Mouse (Mus musculus) CH12F3 (cell line): Measurements from ENCODE around the gene Gm42906.

ENCODE experiments used
- in situ Hi-C: fragments of 300-500 bp; cut with MboI; formaldehyde crosslinking; loops from 2 replicates; pipeline ENCODE4 v1.14.3; 2020; ENCODE audit warnings: low sequenced_read_pairs

The Gm42906 gene

DNA sequence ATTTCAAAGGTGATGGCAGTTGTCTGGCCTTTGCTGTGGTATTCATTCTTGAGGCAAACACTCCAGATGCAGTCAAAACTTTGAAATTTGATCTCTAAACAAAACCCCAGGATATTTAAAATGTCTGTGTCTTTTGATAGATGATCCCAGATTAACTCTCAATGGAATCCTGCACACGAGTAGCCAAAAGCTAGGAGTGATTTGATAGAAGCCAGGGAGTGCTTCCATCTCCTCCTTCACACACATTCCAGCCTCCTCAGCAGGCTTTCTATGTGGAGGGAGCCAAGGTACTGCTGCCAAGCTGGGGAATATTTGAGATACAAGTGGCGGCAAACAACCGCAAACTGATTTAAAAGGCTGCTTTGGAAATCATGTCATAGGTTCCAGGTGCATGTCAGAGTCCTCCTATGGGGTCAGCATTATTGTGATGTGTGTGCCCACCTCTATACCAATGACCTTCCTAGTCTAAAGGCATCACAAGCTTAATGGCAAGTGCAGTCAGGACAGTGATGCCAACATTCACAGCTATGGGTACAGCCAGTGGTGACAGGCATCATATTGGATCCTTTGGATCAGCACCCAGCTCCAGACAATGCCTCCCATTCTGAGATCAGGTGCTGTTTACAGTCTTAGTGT lies 234.0 kb downstream of the Gm42906 start:
- in situ Hi-C loops: no loop called here

DNA sequence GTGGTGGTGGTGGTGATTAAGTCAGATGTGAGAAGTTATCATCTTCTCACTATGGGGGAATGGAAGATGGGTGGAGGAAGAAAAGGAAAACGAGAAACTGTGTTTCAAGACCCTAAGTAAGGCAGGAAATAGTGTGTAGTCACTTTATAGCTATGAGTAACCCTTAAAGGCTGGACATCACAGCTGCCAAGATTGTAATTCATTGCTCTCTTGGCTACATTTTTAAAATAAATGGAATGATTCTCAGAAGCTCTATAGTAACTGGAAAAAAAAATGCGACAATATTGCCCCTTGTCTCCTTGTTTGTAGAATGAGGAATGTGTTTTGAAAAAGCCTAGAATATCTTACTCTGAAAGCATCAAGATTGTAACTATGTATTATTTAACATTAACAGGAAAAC lies 235.7 kb downstream of the Gm42906 start:
- in situ Hi-C loops: no loop called here

DNA sequence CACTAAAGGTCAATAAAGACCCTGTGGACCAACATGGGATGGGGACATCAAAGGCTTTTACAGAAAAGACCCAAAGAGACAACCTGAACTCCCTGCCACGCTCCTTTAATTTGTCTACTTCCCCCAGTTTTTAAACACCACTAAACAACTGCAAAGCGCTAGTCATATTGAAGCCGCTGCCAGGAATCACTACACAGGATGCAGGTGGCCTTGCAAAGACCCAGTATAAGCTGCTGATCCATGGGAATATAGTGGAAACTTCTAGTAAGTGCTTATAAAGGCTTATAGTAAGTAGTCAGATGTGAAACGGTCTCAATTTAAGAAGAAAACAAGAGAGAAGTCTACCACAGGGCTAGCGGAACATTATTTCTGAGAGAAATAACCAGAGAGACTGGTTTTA lies 237.2 kb downstream of the Gm42906 start:
- in situ Hi-C loops: no loop called here

DNA sequence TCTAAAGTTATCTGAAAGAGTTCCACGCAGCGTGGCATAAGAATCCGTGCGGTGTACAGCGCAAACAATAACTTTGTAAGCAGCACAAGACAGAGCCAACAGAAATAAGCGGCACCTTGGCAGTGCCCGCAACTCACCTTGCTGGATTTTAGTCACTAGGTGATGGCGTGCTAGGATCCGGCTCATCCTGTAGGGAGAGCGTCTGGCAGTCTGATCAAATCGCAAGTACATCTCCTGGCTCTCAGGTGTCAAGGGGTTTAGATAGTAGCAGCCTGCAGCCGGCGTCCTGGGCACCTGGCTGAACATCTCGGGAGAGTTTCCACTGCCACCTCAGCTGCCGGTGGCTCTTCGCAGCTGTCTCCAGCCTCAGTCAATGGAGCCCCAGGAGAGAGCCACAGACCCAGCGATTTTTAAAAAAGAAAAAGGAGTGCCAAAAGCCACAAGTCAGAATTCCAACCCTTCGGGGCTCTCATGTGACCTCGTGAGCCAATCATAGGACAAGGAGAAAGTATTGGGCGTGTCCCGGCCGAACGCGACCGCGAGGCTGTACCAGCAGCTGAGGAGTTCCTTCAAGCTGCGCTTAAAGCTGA lies 238.1 kb downstream of the Gm42906 start:
- in situ Hi-C loops: no loop called here

DNA sequence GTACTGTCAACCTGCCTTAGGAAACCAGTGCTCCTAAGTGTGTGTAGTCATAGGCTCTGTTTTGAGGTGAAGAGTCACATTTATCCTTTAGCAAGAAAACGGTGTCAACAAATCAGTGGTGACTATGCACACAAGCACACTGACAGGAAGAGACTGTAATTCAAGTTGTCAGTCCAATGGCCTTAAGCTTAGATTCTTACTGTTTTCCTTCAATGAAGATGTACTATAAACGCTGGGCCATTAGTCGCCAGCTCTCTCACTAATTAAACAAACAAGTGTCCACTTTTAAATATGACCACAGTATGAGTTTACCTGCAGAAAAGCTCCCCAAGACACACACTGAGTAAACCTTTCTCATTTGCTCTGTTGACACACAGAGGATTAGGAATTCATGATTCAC lies 238.6 kb downstream of the Gm42906 start:
- in situ Hi-C loops: no loop called here

DNA sequence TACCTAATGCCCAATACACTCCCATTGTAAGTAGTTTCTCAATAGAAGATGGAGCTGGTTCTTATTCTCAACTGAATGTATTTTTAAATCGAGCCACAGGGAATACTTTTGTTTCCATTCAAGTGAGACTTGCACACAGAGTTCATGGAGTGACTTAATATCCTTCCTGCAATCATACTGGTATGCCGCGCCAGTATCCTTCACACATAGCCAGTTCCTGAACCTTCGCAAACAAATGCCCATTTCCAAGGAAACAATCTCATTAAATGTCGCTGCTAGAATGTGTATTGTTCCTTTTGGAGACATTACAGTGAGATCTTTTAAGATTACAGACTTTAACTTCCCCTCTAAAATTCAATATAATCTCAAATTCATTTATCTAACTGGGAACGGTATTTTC lies 239.3 kb downstream of the Gm42906 start:
- in situ Hi-C loops: no loop called here

DNA sequence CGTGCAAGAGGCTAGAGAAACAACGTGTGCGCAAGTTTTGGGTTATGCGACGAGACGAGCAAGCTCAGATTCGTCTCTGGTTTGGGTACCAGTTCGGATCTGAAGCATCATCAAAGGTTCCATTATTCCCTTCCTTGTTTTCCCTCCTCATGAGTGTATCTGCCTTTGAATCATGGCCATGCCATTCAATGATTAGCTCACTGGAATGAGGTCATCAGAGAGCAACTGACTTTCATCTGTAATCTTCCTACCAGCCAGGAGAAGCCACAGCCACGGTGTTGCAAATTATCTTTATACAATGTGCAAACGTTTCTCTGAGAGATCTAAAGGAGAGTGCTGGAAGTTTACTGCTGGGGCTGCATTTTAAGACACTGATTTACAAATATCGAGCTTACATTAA lies 240.6 kb downstream of the Gm42906 start:
- in situ Hi-C loops: no loop called here

DNA sequence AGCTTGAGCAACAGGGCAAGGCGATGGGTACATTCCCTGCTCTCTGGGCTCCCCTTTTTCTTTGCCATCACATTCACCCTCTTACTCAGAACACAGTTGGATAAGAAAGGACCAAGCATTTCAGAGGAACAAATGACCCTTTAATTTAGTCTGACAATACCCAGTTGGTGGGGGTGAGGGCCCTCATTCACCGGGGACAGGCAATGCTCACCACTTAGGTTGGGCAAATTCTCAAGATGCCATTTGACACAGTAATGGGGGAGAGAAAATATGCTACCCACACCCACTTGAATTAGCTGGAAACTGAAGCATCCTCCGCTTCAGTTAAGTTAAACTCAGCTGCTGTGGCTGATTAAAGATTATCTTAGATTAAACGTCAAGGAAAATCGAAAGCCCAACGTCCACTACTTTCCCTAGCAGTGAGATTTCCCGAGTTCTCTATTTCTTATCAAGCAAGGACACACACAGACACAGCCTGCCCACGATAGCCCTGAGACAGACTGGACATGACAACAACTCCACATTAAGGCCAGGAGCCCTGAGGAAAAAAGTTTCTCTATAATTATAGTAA lies 242.6 kb downstream of the Gm42906 start:
- in situ Hi-C loops: no loop called here

DNA sequence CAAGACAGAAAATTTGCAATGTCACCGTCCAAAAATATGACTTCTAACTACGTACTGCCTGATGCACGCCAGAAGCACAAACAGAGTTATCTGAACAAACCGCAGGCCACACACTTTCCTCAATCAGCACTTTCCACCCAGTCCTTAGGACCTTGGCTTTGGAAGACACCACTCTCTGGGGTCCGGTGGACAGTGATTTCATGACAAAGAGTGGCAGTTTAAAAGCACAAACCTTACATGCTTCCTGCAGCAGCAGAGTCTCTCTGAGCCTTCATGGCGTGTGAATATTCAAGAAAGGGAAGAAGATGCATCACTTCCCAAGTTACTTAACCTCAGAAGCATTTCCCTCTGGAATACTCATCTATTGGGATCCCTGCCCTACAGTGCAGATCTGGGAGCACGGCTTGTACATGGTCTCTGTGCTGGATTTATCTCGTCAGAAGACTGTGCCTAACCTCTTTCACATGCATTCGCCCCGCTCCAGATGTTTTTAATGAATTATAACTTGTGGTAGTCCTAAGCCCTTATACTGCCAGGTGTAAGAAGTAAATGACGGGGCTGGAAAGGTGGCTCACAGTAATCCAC lies 244.2 kb downstream of the Gm42906 start:
- in situ Hi-C loops: no loop called here

DNA sequence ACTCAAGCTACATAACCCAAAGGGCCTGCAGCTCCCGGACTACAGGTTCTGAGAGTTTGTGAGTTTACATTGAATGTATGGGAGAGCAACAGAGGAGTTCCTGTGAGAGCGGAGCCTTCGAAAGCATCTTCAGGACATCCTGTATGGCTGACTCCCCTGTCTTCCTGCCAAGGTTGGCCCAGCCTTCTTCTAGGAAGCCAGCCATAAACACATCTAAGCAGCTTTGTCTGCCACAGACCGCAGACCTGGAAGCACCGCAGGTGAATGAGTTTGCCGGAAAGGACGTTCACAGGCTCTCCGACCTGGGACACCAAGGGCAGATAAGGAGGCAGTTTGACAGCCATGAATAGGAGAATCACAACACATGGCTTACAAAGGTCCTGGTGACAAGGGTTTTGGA lies 246.7 kb downstream of the Gm42906 start:
- in situ Hi-C loops: no loop called here

DNA sequence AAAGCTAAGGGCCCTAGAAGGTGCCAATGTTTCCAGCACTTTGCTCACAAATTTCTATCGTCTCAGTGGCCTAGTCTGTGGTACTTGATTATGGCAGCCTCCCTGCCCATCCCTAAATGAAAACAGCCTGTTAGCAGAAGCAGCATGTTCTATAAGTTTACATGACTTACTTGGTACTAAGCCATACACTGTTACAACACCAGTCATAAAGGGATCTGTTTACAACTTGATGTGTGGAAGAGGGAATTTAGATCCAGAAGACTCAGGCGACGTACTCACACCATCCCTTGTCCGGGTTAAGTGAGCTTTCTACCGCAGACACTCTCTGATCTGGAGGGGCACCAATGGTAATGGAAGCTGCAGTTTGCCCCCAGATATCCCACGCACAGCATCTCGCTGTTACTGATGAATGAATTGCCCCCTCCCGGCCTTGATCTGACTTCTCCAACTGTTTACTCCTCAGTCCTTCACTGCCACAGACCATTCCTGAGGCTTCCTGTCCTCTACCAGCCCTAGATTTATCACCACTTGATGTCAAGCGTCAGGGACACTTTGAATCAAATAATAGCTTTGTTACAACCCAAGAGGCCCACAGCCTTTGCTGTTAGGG lies 247.7 kb downstream of the Gm42906 start:
- in situ Hi-C loops: no loop called here

DNA sequence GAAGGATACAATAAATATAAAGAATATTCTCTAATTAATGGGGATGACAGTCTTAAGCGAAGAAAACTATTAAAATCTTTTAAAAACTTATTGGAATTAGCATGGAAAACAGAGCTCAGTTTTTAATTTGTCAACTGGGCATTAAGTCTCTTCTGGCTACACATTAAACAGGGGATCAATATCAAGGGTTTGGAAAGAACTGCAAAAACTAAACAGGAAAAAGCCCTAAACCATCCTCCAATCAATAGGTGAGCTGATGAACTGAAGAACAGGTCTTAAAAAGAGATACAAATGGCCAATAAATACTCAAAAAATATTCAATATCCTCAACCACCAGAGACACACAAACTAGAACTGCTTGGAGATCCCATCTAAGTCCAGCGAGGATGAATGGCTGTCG lies 250.8 kb downstream of the Gm42906 start:
- in situ Hi-C loops: no loop called here

DNA sequence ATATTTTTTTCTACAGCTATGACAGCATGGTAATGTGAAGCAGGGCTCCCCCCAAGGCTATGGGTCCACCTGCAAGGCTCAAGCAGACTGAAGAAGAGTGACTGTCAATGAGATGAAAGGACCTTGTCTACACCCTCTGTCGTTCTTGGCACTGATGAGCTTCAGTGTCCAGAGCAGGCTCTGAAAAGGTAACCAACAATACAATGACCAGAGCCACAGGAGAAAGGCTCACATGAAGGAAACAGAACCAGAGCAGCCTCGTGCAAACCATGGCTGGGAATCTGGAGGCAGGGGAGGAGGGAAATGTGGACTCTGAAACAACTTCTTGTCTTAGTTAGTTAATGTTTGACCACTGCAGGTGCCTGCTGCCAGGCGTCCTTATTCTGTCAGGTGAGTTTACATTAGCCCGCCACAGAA lies 252.1 kb downstream of the Gm42906 start:
- in situ Hi-C loops: no loop called here

DNA sequence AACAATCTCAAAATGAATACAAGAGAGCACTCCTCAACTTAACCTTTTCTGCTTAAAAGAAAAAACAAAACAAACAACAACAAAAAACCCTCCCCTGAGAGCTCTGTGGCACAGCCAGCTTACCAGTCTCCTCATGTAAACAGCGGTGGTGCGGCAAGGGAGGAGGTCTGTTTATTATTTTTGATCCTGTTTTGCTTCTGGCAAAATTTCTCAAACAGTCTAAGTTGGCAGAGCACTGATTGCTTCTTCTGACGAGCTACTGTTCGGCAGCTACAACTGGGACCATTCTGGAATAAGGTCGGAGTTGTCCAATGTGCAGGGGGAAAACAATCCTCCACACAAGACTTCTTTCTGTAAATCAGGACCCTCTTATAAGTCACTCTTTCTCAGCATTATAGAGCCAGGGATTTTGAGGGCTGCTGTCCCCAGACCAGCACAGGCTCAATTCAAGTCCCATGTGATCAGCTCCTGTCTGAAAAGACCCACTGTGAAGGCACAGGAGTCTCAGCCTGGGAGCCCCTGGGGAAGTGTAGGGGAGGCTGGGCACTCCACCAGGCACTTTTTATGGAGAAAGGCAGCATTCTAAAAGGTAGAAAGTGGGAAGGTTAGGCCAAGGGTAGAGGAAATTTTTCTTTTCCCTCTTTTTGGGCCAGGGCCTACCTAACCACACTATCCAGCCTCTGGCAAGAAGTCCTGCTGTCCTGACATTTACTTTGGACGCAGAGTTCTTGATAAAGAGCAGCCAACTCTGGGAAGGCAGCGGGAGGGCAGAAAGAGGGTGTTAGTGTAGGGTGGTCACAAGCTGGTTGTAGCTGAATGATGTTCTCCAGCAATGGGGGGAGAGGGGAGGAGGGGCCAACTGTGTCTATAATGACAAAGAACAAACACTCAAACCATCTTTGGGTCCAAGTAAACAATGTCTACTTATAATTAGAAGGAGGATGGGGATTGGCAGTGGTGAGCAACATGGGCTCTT lies 253.2 kb downstream of the Gm42906 start:
- in situ Hi-C loops: no loop called here

DNA sequence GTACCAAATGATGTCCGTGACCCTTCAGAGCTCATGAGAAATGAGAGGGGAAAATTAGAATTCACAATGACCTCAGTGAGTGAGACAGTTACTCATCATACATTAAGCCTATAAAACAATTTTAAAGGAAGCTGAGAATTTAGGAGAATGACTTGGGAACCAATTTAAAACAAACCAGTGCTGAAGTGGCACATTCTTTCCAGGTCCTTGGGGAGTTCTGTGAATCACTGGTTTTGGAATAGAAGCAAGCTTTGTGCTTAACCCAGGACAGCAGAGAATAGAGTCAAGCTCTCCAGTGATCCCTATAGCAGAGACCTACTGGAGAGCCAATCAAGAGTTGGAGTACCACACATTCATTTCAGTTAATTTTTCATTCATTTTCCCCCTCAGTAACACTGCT lies 254.2 kb downstream of the Gm42906 start:
- in situ Hi-C loops: no loop called here

DNA sequence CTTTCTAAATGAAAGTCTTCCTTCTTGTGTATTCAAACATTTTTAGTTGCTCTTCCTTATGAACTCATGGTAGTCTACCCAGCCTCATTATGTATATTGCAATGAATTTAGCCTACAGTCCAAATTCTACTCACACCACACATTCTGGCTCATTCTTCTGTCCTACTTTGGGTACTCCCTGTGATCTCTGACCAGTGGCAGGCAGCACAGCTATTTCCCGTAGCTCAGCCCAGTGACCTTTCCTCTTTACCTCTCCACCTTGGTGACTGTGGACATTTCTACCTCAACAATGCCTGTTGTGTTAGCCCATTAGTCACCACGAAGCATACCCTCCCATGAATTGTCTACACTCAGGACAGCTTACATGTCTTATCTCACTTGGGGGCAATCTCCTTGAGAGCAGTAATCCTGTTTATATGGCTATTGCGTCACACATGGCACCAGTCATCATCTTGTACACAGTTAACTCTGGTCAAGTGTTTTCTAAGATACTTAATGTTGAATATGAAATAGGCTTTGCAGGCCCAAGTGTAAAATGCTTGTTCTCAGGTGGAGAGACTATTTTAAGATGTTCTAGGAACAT lies 257.7 kb downstream of the Gm42906 start:
- in situ Hi-C loops: no loop called here

DNA sequence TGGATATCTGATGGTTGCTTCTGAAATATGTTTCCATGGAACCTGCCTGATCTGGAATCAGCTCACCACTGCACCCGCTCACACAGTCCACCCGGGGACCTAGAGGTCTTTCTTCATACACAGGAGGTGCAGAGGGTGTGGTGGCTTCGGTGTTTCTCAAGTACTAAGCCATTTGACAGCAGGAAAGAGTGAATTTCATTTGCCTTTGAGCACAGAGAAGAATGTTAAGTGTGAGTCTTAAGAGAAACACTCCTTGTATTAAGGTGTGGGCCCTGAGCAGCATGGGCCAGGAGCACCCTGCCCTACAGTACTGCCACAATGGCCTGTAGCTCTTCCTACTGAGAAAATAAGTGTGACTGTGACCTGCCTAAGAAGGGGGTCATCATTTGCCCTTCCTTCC lies 259.8 kb downstream of the Gm42906 start:
- in situ Hi-C loops: no loop called here

DNA sequence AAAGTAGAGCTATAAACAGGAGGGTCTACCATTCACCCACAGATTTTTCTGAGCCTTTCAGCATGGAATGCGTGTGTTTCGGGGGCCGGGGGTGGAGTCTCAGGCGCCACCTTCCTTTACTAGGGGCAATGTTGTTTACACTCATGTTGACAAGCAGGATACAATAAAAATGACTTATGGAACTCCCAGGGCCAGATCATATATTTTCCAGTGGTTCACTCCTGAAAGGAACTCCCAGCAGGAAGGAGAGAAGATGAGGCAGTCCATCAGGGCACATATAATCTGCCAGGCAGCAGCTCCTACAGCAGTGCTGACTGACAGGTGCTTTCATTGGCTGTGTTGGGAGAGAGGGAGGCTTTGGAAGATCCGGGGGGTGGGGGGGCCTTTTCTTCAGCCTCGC lies 260.3 kb downstream of the Gm42906 start:
- in situ Hi-C loops: no loop called here

DNA sequence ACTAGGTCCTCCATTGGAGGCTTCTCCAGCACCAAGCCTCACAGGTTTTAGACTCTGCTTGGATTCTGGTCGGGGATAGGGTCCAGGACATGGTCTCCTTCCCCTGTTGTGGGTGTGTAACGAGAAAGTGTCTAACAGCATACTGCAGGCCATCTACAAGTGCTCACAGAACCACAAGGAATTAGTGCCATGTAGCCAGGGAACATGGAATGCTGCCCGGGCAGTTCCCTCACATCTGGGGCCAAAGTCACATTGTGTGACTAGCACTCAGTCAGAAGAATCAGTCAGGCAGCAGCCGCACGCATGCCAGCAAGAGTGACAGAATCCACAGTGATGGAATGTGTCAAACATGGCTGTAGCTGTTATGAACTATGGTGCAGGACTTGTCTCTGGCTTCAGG lies 261.7 kb downstream of the Gm42906 start:
- in situ Hi-C loops: no loop called here

DNA sequence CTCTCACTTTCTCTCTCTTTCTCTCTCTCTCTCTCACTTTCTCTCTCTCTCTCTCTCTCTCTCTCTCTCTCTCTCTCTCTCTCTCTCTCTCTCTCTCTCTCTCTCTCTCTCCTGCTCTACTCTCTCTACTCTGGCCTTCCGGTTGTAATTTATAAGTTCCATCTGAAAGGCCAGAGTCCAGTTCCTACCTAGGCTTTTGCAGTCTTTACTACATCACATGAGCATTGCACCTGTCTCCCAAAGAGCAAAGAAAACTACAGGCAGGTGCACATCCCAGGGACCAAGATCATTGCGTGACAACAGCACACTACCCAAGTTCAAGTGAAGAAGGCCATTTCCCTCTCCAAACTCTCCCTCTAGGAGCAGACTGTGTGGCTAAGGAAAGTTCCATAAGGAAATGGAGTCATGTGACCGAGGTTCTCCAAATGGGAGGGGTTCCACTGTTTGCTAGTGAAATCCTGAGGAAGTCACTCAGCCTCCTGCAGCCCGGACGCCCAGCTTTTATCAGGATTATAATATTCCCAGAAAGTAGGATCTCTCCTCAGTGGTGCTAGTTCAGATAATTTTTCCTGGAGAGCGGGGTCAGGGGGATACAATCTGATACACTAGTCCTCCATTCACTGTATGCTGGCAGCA lies 262.5 kb downstream of the Gm42906 start:
- in situ Hi-C loops: no loop called here
